20 mouse cellular contexts compared by ENCODE assay signal in the genomic region with DNA sequence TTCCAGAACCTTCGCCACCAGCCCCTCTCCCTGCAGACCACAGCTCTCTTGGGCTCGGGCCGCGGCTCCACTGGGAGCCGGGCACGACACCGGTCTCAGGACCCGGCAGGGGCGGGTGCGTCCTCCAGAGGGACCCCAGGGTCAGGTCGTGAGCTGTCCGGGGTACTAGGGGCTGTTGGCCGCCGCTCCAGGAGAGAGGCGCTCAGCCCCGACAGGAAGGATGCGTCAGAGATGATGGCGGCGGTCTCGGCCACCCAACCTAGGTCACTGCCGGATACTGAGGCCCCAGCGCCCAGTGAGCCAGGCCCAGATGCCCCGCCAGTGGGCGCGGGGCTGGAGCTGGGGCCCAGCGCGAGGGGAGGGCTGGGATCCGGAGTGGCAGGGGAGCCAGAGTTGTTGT.
"Had no signal": no experiment of that assay in that cellular context is flagged by ENCODE, and none has a peak within 500 bp of the region (broad histone marks: within the 10 kb centered on the region; RNA-seq: fewer than 3 reads in every experiment).

No protein-coding gene starts in this region.

- ATAC-seq: liver, embryonic 12.5 days; midbrain, embryonic 15.5 days had no signal

- H3K9me3 ChIP-seq: kidney, embryonic 15.5 days; limb, embryonic 13.5 days; lung, embryonic 15.5 days; midbrain, embryonic 15.5 days had no signal

- H3K4me2 ChIP-seq: kidney, embryonic 15.5 days; limb, embryonic 13.5 days; liver, embryonic 12.5 days; liver, embryonic 15.5 days; lung, embryonic 15.5 days; midbrain, embryonic 11.5 days; midbrain, embryonic 15.5 days had no signal

- H3K9ac ChIP-seq: kidney, embryonic 15.5 days; limb, embryonic 13.5 days; liver, embryonic 12.5 days; liver, embryonic 15.5 days; lung, embryonic 15.5 days; midbrain, embryonic 15.5 days had no signal

- H3K27ac ChIP-seq: kidney, embryonic 15.5 days; limb, embryonic 13.5 days; liver, embryonic 12.5 days; liver, embryonic 15.5 days; lung, embryonic 15.5 days; midbrain, embryonic 15.5 days; stomach, postnatal 0 days had no signal

- H3K4me3 ChIP-seq: kidney, embryonic 15.5 days; limb, embryonic 13.5 days; liver, embryonic 12.5 days; liver, embryonic 15.5 days; lung, embryonic 15.5 days; midbrain, embryonic 15.5 days had no signal

- DNase-seq: kidney, adult 11 months; kidney, adult 8-10 months; kidney, postnatal 10 days; kidney, postnatal 4 days; left cerebral cortex, postnatal 4 days; liver; lung, adult 18-20 months; lung, postnatal 10 days; lung, postnatal 36 days; right cerebral cortex, postnatal 4 days; thymus, adult 2 months; thymus, postnatal 25 days had no signal
